Mouse (Mus musculus) lung, adult 2 months (tissue): ENCODE measurements around the gene Sgce.

Experiments
- CTCF ChIP-seq: fragments of 200-500 bp; IDR thresholded peaks from 2 replicates; pipeline ENCODE4 v1.5.1; 2011; ENCODE audit warnings: mild to moderate bottlenecking, low read length, control low read depth; ENCODE audit not compliant: insufficient read depth
- POLR2A ChIP-seq: fragments of 200-500 bp; IDR thresholded peaks from 2 replicates; pipeline ENCODE4 v1.6.1; 2011; ENCODE audit warnings: low read depth, mild to moderate bottlenecking, control low read depth, low read length, borderline replicate concordance; ENCODE audit errors: extremely low read depth

DNA sequence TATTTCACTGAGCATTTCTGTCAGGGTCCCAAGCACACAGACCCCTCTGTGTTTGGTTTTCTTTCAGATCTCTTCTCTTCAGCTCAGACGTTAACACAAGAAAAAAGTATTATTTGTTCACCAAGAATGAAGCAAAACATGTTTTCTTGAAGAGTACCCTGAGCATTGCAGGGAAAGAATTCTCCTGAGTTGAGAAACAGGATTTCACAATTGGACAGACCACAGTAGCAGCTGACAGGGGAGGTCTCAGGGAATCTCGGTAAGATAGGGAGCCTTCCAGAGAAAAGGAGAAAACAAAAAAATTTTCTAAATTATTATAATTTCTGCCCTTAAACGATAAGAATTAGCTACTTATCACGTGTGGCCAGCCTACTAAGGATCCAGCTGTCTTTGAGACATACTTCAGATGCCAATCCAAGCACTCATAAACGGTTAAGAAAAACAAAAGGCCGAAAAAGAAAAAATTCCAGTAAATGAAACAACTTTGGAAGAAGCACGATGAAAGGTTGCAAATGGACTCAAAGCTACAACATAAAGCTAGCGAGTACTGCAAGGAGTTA, 52.3 kb downstream of the Sgce start:
- TF ChIP-seq CTCF (no peak), POLR2A (no peak)
